Mouse (Mus musculus): ENCODE results near the gene Pgbd5.
A peak's percentile ranks its signal among the peaks of the same experiment; 100 is the strongest.

Gene Pgbd5

GRCm38 (mm10) chr8:124439558-124439957 is at the start of gene Pgbd5:
Gene Pgbd5 (minus strand): TSS chr8:124439658.
- DNase-seq (ENCODE audit: low read depth, low spot score), result no peak

GRCm38 (mm10) chr8:124483356-124484115 is 44.1 kb upstream of the Pgbd5 start:
- DNase-seq (ENCODE audit: low read depth, low spot score), result no peak

DNA sequence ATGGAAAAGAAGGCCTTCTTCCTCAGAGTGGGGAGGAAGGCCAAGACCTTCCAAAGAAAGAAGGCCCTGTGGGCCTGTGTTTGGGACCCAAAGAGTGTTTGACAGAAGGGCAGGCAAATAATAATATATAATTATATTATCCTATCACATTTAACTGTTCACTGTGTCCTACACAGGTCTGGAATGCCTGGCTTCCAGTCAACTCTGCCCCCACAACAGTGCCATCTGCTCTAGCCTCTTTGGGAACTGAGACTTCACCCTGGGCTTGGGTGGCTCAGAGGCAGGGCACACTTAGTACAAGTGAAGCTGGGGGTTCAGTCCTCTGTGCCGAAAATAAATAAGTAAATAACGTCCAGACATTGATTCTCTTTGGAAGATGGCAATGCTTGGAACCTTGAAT is 43.3 kb upstream of the Pgbd5 start:
- no peak for DNase-seq (ENCODE audit: low read depth, low spot score)

- no peak for DNase-seq (ENCODE audit: low read depth, low spot score)
Measured at GRCm38 (mm10) chr8:124480321-124480720, 40.9 kb upstream of the Pgbd5 start.

- DNase-seq (ENCODE audit: low read depth, low spot score), result no peak
Measured at GRCm38 (mm10) chr8:124479251-124479650, 39.8 kb upstream of the Pgbd5 start.

- no peak for DNase-seq (ENCODE audit: low read depth, low spot score)
Measured at GRCm38 (mm10) chr8:124476701-124477100, 37.2 kb upstream of the Pgbd5 start.

GRCm38 (mm10) chr8:124475690-124476089 is 36.2 kb upstream of the Pgbd5 start:
- no peak for DNase-seq (ENCODE audit: low read depth, low spot score)

- no peak for DNase-seq (ENCODE audit: low read depth, low spot score)
Measured at GRCm38 (mm10) chr8:124464641-124465040, 25.2 kb upstream of the Pgbd5 start.

GRCm38 (mm10) chr8:124463111-124463510 is 23.7 kb upstream of the Pgbd5 start:
- DNase-seq (ENCODE audit: low read depth, low spot score), result no peak

- no peak for DNase-seq (ENCODE audit: low read depth, low spot score)
Measured at GRCm38 (mm10) chr8:124462192-124462591, 22.7 kb upstream of the Pgbd5 start.

DNA sequence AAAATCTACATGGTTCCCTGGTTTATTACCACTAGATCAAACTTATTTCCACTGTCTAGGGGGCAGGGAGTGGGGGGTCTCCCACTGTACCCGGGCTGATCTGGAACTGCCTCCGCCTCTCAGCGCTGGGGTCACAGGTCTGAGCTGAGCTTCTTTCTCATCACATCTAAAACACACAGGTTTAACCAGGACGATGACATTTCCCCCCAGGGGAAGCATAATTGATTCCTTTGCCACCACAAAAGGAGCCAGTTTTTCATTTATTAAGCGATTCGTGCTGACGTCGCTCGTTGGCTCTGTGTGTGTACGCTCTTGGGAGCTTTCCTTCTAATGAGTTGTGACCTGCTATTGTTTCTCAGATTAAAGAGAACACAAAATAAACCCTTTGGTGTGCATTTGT is 21.6 kb upstream of the Pgbd5 start:
- DNase-seq (ENCODE audit: low read depth, low spot score), result no peak

- DNase-seq (ENCODE audit: low read depth, low spot score), result no peak
Measured at GRCm38 (mm10) chr8:124460660-124461059, 21.2 kb upstream of the Pgbd5 start.

- DNase-seq (ENCODE audit: low read depth, low spot score), result no peak
Measured at GRCm38 (mm10) chr8:124459627-124460026, 20.2 kb upstream of the Pgbd5 start.

DNA sequence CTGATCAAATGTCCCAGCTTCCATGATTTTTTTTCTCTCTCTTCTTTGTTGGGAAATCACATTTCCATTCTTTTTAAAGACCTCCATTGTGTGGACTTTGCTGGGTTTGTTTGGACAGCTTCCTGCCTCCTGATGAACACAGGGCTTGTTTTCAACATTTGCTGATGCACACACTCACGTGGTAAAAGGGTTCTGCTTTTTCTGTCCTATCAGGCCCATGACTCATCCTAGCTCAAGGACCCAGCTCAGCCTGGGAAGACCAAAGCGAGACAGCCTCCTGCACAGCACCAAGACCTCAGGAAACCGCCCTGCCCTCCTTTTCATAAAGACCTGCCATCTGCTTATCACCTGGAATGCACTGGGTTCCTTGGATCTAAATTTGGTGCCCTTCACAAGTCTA is 15.9 kb upstream of the Pgbd5 start:
- DNase-seq (ENCODE audit: low read depth, low spot score), result no peak

GRCm38 (mm10) chr8:124450192-124450895 is 10.9 kb upstream of the Pgbd5 start:
- DNase-seq (ENCODE audit: low read depth, low spot score), result no peak

GRCm38 (mm10) chr8:124448962-124449670 is 9.7 kb upstream of the Pgbd5 start:
- no peak for DNase-seq (ENCODE audit: low read depth, low spot score)

DNA sequence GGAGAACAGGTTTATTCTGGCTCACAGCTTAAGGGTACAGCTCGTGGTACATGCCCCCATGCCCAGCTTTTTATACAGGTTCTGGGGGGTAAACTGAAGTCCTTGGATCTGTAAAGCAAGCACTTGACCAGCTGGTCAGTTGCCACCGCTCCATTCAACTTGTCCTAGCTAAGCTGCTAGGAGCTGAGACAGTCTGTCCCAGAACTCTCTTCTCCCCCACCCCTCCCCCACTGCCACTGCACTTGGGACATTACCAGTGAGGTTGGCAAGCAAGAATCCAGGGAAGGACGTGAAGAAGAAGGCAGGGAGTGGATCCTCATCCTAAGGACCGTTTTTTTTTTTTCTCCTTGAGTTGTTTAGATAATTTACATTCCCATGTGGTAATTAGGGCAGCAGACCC is 2.7 kb downstream of the Pgbd5 start:
- no peak for DNase-seq (ENCODE audit: low read depth, low spot score)

DNA sequence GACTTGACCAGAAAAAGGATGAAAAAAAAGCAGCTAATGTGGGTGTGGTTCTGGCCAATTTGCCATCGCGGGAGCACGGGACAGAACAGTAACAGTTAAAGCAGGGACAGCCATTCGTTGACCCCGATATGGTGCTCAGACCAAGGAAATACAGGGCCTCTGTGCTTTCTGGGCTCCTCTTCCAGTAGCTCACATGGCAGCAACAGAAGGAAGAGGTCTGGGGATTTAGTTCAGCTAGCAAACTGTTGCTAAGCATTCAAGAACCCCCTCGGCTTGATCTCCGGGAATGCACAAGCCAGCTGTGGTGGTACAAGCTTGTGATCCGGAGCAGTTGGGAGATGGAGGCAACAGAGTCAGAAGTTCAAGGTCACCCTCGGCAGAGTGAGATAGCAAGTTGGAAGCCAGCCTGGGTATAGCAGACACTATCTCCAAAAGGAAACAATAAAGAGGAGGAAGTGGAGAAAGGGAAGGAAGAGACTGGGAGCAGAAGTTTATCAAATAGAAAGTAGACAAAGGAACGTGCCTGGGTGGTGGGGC is 3.7 kb downstream of the Pgbd5 start:
- DNase-seq (ENCODE audit: low read depth, low spot score), result no peak

GRCm38 (mm10) chr8:124435170-124435569 is 4.3 kb downstream of the Pgbd5 start:
- no peak for DNase-seq (ENCODE audit: low read depth, low spot score)

DNA sequence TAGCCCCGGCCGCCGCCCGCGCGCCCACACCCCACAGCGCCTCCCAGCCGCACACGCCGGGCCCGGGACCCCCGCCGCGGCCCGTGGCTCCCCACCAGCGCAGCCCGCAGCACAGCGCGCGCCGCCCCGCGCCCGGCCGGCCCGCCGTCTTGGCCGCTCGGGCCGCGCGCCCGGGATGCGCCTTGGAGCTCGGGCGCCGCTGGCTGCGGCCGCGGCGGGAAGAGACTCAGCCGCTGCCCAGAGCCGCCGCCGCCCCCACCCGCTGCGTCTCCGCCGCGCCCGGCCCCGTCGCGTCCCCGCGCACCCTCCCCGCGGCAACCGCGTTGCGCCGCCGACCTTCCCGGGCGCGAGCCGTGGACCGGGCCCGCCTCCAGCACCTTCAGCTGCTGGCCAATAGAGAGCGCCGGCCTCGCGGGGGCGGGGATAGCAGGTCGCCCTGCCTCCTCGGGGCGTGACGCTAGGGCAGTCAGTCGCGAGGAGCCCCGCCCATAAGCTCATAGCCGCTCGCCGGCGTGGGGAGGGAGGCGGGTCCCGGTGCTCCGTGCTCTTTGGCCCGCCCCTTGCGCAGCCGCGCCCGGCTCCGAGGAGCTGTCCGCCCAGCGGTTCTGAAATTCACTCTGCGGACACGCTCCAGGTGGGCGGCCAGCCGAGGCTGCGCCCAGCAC is 5.2 kb downstream of the Pgbd5 start:
- DNase-seq (ENCODE audit: low read depth, low spot score), result peak; percentile 40

DNA sequence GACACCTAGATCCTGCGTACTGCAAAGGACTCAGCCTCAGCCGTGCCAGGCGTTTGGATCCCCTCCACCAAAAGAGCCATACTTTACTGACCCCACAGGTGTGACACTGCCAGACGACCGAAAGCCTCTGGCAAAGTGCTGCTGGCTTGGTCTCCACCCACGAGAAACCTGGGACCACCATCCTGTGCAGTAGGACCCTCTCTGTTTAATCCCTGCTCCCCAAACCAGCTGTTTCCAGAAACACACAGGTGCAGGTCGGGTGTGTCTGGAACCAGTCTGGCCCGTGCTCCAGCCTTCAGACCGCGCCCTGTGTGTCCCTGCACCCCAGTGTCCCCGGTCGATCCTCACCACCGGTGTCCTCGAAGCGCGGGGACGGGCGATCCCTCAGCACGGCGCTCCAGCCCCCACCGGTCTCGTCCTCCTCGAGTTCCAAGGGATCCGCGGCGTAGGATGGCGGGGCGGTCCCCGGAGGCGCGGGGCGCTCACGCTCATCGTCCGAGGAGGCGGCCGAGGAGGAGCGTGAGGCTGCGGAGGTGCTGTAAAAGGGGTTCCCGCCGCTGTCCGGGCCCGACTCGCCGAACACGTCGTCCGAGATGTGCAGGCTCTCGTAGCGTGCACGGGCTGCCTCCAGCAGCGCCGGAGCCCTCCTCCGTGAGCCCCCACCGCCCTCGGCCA is 5.9 kb downstream of the Pgbd5 start:
- DNase-seq (ENCODE audit: low read depth, low spot score), result no peak
